Mouse (Mus musculus) monocyte, adult 5-6 weeks (primary cell): ENCODE measurements around the gene Gm13278. TPM values are rescaled to one million over a fixed set of nuclear protein-coding genes. Genes with fewer than 3 reads are reported as not detected.
"Not testable (repeated sequence)": the region's sequence is repeated elsewhere in the genome, so short reads cannot be mapped to it uniquely, and the experiment has no call there.

Experiments used
- ATAC-seq: fragments of 153-309, 156-312 bp; replicated peaks from 2 replicates; pipeline ENCODE4 v1.8.0; 2017; ENCODE audit warnings: mild to moderate bottlenecking; ENCODE audit not compliant: low TSS enrichment, insufficient number of reproducible peaks, severe bottlenecking, poor library complexity, low FRiP score
- total RNA-seq: library from RNA; stranded (forward); fragments of 200-1000, 200-491, 200-594 nt; gene quantifications from 3 replicates; pipeline ENCODE4 v1.2.3, GENCODE M21; 2017

Gm13278 gene
- total RNA-seq: not detected in 3 replicates

- ATAC-seq: not testable (repeated sequence)
Observed at GRCm38 (mm10) chr4:88791250-88791649, at the start of gene Gm13278. TSS of gene Gm13278 (plus strand) at chr4:88791550.

DNA sequence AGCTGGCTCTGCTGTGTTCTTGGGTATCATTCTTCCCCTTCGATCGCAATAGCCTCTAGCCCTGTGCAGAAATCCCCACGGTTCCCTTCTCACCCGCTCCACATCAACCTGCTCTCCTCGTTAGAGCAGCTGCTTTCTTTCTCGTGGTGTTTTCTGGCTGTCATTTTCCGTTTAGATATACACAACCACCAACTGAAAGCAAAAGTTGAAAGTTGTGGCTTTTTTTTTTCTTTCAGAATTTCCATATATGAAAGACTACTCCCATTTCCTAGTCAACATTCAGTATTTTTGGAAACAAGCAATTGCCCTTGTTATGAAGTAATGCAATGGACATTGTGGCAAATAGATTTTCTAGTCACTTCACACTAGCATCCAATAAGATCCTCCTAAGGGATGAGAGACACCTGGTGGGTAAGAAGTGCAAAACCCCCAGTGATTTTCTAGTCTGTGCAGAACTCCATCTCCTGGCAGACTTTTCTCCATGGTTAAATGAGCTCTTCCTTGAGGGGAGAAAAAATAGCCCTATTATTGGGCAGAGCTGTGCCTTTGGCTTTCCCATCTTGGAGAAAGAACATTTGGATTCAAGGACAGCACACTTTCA is 48.5 kb upstream of the Gm13278 start:
- ATAC-seq: no peak

DNA sequence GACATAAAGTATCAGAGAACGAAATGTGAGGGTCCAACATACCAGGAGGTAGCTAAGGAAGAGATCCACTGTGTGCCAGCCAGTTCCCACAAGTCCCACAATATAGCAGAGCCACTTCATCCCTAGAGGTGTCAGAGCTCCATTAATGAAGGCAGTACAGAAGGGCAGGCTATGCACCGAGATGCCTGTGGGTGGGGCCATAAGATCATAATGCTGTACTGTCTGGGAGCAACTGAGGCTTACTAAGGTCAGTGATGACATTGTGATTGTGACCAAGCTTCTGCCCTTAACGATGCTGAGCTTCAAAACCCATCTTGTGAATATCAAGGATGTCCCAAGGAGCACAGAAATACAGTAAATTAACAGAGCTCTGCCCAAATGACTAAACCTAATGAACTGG is 47.1 kb upstream of the Gm13278 start:
- ATAC-seq: no peak

- no peak for ATAC-seq
Observed at GRCm38 (mm10) chr4:88749926-88750325, 41.4 kb upstream of the Gm13278 start.

- not testable (repeated sequence) for ATAC-seq
Observed at GRCm38 (mm10) chr4:88754818-88755340, 36.5 kb upstream of the Gm13278 start, which contains the start of gene Gm13271. TSS of gene Gm13271 (plus strand) at chr4:88754868.

- not testable (repeated sequence) for ATAC-seq
Observed at GRCm38 (mm10) chr4:88756581-88757513, 34.5 kb upstream of the Gm13278 start.

- ATAC-seq: peak; percentile 100
Observed at GRCm38 (mm10) chr4:88757628-88758031, 33.7 kb upstream of the Gm13278 start.

GRCm38 (mm10) chr4:88758751-88759150 is 32.6 kb upstream of the Gm13278 start:
- ATAC-seq: not testable (repeated sequence)

DNA sequence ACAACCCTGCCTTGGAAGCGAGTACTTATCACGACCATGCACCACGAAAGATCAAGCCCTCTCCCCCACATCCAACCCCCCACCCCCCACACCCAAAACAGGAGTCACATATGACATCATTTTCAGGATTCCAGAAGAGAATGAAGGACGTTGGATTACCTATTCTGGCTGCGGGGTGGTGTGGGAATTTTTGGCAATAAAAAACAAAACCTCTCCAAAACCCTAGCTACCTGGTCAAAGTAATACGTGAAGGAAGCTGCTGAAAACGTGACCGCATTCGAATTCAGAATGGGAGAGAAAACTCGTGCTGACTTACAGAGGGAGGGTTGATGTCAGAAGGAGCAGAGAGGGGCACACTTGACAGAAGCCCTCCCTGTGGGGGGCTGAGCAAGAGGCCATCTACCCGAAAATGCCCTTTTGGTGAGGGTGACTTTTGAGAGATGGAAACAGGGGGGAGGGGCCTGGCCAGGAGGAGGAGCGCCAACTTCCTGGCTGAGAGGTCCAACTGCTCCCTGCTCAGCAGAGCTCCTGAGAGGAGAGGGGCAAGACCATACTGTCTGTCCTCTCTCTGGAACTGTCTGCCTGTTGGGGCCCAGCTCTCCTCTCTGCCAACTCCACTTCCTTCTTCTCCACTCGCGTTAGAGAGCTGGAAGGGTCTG is 31.6 kb upstream of the Gm13278 start, which contains the start of gene Gm13283:
Gene Gm13283, plus strand, starts transcription at position 510 of the 659 bp plus-strand sequence.
- ATAC-seq: not testable (repeated sequence)

- ATAC-seq: not testable (repeated sequence)
Observed at GRCm38 (mm10) chr4:88760431-88760830, 30.9 kb upstream of the Gm13278 start.

DNA sequence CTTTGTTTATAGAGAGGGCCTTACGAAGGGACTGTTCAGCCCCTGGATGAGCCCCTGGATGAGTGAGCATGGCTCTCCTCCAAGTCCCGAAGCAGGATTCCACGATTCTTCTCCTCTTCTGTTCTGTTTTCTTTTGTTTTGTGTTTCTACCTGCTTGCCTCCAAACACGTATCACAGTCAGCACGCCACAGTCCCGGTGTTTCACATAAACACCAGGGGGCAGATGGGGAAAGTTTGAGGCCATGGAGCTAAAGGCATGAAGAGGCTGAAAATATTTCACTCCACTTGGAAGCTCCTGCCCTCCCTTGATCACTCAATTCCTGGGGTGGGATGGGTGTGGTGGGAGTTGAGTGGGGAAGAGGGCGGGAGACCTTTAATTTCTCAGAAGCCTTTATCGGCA is 29.6 kb upstream of the Gm13278 start:
- ATAC-seq: not testable (repeated sequence)

DNA sequence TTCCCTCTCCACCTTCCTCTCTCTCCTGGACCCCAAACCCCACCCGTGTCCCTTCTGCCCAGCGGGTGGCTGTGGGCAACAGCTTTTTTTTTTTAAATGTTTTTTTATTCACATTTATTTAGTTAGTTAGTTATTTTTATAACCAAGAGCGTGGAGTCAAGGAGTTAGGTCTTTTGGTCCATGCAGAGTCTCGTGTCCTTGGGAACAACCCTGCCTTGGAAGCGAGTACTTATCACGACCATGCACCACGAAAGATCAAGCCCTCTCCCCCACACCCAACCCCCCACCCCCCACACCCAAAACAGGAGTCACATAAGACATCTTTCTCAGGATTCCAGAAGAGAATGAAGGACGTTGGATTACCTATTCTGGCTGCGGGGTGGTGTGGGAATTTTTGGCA is 29.0 kb upstream of the Gm13278 start:
- not testable (repeated sequence) for ATAC-seq

DNA sequence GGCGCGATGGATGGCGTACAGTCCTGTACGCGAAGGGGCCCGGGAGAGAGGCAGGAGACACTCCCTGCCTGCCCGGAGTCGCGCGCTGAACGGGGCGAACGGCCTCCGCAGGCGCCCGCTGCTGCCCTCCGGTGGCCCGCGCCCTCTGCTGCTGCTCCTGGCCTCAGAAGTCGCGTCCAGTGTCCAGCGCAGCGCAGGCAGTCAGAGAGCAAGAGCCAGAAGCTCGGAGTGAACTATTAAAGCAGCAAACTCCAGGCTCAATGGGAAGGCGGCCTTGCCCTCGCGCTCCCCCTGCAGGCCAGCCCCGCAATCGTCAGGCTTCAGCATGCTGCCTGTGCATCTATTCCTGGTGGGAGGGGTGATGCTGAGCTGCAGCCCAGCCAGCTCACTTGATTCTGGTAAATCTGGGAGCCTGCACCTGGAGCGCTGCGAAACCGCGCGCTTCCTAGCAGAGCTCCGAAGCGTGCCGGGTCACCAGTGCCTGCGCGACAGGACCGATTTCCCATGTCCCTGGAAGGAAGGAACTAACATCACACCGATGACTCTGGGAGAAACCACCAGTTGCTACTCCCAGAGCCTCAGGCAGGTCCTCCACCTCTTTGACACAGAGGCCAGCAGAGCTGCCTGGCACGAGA is 27.8 kb upstream of the Gm13278 start:
- 0 out of 2 replicates have a peak, but pooled peaks have one; percentile 68 for ATAC-seq

- ATAC-seq: not testable (repeated sequence)
Observed at GRCm38 (mm10) chr4:88773534-88773933, 17.8 kb upstream of the Gm13278 start, which contains the start of gene Gm13290. TSS of gene Gm13290 (plus strand) at chr4:88773834.

- ATAC-seq: not testable (repeated sequence)
Observed at GRCm38 (mm10) chr4:88776622-88777021, 14.7 kb upstream of the Gm13278 start, which contains the start of gene Gm13289. TSS of gene Gm13289 (plus strand) at chr4:88776922.

- not testable (repeated sequence) for ATAC-seq
Observed at GRCm38 (mm10) chr4:88779550-88779949, 11.8 kb upstream of the Gm13278 start, which contains the start of gene Gm13272. TSS of gene Gm13272 (plus strand) at chr4:88779850.

- ATAC-seq: not testable (repeated sequence)
Observed at GRCm38 (mm10) chr4:88780320-88780719, 11.0 kb upstream of the Gm13278 start.

DNA sequence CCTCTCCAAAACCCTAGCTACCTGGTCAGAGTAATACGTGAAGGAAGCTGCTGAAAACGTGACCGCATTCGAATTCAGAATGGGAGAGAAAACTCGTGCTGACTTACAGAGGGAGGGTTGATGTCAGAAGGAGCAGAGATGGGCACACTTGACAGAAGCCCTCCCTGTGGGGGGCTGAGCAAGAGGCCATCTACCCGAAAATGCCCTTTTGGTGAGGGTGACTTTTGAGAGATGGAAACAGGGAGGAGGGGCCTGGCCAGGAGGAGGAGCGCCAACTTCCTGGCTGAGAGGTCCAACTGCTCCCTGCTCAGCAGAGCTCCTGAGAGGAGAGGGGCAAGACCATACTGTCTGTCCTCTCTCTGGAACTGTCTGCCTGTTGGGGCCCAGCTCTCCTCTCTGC is 9.5 kb upstream of the Gm13278 start, which contains the start of gene Ifnz:
Gene Ifnz, plus strand, starts transcription at position 301 of the 400 bp plus-strand sequence.
- ATAC-seq: not testable (repeated sequence)
